Mouse (Mus musculus) megakaryocyte, embryonic 14.5 days (primary cell): ENCODE results near the gene Ajm1.

ENCODE experiments used
- FLI1 ChIP-seq: IDR thresholded peaks from 2 replicates; pipeline ENCODE4 v1.6.1; 2012; ENCODE audit warnings: low read length, inconsistent platforms, mixed read lengths
- GATA1 ChIP-seq: IDR thresholded peaks from 3 replicates; pipeline ENCODE4 v1.6.1; 2012; ENCODE audit warnings: mixed read lengths, low read length, inconsistent platforms, borderline replicate concordance

GRCm38 (mm10) chr2:25583120-25583481 lies 1.5 kb upstream of the Ajm1 start:
- TF ChIP-seq GATA1: no peak
- no peak for TF ChIP-seq FLI1
